Mouse (Mus musculus): ENCODE data around the gene Dqx1.

Dqx1 gene

DNA sequence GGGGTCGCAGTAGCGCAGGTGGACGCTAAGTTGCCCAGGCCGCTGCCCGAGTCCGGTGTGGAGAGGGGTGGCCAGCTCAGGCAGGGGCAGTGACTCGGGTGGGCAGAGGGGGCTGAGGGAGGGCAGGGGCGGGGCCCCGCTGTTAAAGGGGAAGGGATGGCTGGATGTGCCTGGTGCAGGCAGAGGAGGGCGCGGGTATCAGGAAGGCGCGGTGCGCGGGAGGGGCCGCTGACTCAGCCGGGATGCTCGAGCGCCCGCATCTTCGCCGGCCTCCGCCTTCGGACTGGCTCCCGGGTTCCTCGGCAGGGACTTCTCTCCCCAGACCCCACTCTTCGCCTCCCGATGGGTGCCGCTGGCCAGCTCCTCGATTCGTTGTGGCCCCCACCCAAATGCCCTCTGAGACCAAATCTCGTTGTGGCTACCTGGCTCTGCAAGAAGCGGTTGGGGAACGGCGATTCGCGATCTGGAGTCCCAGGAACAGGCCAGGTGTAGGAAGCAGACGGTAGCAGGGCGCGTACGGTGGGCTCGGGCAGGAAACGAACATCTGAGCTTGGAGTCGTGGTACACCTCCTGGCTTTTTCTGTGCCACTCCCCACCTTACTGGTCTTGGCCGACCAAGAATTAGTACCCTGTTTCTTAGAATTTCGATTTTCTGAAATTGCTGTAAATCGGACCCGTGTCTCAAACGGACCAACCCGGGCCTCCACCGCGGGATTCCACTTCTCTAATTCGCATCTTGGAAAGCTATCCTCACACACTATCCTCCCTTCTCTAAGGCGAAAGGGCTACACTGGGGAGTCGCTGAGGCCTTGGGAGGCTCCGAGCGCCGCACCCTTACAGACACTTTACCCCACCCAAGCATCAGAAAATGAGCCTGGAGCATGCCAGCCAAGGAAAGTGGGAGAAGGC is 12.9 kb downstream of the Dqx1 start:
- in situ Hi-C loops (cut with MboI, MseI), result loop anchor here in 1 of 2 experiments (5.0 kb wide), 1 partner anchor 47 kb away; the partner anchor contains the start of gene Mogs

DNA sequence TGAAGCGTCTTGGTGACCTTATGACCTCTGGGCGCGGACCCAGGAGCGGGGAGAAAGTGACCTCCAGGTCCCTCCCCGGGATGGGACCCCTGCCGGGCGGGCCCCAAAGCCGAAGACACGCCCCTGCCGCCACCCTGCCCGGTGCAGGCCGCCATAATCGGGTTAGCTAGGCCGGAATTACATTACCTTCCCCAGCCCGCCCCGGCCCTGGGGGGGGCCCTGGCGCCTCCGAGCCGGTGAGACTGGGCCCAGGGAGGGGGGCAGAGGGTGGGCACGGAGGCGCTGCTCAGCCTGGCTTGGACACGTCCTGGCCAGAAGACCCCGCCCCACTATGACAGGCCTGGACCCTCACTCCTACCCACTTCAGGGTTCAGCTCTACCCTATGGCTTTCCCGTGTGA is 13.6 kb downstream of the Dqx1 start:
- in situ Hi-C loops (cut with MboI, MseI), result loop anchor here in 1 of 2 experiments (5.0 kb wide), 1 partner anchor 46 kb away; the partner anchor contains the start of gene Mogs

DNA sequence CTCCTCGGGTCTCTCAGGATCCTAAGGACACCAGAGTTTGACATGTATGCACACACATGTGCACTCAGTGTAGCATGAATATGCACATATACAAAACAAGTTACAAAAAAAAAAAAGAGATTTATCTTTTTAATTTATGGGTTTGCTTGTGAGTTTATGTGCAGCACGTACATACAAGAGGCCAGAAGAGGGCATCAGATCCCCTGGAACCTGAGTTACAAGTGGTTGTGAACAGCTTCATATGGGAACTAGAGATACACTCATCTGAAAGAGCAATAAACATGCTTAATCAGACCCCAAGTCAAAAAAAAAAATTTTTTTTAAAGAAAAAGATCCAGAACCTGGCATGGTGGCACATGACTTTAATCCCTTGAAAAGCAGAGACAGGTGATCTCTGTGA is 17.3 kb downstream of the Dqx1 start:
- in situ Hi-C loops (cut with MboI, MseI), result loop anchor here in 1 of 2 experiments (5.0 kb wide), 1 partner anchor 42 kb away; the partner anchor contains the start of gene Mogs

DNA sequence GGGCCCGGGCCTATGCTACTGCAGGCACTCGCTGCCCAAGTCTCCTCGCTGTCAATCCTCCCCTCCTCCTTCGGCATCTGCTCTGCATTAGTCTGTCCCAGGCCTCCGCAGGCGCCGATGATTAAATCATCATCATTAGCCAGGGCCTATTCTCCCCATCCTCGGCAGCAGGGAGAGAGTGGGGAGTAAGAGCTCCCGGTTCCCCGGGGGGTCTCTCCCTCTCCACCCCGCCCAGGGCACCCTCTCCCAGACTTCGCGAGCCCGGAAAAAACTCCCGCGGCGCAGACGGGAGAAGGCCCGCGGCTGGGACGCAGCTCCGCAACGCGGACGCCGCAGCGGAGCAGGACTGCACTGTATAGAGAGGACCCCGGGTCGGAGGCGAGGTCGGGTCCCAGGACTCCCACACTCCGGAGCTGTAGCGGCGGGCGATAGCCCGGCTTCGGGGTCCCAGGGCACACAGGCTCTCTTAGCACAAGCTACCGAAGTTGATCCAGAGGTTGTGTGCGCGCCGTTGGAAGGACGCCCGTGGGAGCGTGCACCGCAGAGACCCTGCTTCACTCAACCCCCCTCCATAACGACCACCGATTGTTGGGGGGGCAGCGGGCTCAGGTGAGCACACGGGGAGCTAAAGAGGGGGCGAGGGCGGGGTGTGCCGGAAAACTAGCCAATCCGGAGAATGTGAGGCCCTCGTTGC is 20.1 kb downstream of the Dqx1 start, which contains the start of gene Pcgf1:
Gene Pcgf1 (plus strand): TSS at position 240 of the 694 bp plus-strand sequence.
- in situ Hi-C loops (cut with MboI, MseI), result no loop called here

DNA sequence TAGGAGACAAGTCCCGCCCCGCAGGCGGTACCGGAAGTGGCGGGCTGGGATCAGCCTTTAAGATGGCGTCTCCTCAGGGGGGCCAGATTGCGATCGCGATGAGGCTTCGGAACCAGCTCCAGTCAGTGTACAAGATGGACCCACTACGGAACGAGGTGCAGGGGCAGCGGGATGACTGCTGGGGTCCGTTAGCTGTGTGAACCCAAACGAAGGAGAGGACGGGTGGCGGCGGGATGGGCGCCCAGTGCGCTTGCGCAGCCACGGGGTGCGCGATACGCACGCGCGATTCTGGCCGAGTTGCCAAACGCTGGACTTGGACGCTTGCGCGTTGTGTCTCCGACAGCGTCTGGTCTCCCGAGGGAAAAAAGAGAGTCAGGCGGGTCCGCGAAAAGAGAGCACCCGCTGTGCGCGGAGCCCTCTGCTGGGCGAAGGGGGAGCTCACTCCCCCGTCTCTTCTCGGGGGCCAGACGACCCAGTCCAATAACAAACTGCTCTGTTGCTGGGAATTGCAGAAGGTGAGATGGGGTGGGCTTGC is 20.7 kb downstream of the Dqx1 start:
- in situ Hi-C loops (cut with MboI, MseI), result no loop called here

DNA sequence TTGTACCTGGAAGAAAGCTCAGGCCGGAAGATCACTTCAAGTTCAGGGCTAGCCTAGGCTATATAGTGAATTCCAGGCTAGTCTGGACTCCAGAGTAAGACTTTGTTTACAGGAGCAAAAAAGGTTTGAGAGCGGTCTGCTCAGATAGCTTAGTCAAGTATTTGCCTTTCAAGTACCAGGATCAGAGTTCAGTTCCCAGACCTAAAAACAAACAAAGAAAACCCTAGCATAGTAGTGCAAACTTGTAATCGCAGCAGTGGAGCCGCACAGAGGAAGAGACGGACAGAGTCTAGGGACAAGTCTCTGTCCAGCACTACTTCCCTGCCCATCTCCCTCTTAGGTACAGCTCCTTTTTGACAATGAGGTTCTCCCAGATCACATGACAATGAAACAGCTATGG is 22.6 kb downstream of the Dqx1 start:
- in situ Hi-C loops (cut with MboI, MseI), result loop anchor here in 1 of 2 experiments (5.0 kb wide), 1 partner anchor 78 kb away; no protein-coding TSS in a partner anchor

DNA sequence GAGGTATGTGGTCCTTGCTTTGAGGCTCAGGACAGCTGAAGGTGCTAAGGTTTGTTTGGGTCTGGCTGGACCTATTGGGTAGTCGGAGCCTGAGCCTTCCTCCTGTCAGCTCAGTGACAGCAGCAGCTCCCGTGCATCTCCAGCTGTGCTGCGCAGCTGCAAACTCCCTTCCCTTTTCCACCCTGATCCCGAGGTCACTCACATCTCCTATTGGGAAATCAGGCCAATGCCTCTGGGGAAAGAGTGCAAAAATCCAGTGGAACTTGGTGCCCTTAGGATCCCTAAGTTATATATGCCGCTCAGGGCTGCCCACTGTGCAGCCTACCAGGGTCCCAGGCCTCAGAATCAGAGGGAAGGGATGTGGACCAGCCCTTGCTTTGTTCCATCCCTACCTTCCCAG is 25.9 kb downstream of the Dqx1 start:
- in situ Hi-C loops (cut with MboI, MseI), result loop anchor here in 1 of 2 experiments (5.0 kb wide), 1 partner anchor 81 kb away; no protein-coding TSS in a partner anchor

DNA sequence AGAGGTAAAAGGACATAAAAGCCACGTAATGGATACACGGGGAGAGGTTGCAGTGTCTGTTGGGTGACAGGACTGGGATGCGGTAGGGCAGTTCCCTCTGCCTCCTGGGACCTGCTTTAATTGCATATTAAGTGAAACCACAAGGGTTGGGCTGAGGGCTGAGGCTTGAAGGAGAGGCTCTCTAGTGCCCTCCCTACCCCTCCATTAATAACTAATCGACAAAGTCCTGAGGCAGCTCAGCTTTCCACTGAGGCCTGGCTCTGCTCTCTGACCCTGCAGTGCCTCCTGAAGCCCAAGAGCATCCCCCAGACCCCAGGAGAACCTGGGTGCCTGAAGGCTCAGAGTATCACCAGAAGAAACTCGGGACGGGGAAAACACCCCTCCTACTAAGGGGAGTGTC is 26.8 kb downstream of the Dqx1 start:
- in situ Hi-C loops (cut with MboI, MseI), result loop anchor here in 1 of 2 experiments (5.0 kb wide), 1 partner anchor 82 kb away; no protein-coding TSS in a partner anchor

DNA sequence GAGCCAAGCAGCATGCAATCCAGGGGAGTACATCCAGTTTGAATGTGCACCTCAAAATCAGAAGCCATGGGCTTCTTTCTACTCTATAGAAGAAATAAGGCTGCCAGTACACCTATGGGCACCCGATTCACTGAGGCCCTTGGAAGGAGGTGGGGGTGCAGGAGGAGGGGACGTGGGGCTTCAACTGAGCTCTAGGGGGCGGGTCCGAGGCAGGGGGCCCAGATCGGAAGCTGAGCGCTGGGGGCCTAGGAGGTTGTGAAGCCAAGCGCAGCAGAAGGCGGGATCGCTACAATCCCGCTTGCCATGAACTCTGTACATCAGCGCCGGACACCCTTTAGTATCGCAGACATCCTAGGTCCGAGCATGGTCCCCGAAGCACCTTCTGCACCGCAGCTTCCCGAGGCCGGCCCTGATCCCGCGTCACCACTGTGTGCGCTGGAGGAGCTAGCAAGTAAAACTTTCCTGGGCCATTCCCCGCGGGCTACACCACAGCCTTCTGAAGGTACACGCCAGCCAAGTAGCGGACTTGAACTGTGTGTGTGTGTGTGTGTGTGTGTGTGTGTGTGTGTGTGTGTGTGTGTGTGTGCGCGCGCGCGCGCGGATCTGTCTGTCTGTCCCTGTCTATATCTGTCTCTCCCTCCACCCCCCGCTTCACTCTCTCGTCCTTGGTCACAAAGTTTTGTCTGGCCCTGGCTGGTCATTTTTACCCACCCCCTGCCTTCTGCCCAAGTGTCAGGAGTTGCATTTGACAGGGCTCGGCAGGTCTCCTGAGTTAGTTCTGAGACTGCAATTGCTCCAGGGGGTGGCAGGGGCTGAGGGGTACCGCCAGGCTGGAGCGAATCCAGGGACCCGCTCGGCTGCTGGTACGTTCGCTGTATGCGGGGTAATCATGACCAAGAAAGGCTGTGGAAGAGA is 28.7 kb downstream of the Dqx1 start, which contains the start of gene Lbx2:
Gene Lbx2 (plus strand): TSS at position 247 of the 915 bp plus-strand sequence.
- in situ Hi-C loops (cut with MboI, MseI), result no loop called here

DNA sequence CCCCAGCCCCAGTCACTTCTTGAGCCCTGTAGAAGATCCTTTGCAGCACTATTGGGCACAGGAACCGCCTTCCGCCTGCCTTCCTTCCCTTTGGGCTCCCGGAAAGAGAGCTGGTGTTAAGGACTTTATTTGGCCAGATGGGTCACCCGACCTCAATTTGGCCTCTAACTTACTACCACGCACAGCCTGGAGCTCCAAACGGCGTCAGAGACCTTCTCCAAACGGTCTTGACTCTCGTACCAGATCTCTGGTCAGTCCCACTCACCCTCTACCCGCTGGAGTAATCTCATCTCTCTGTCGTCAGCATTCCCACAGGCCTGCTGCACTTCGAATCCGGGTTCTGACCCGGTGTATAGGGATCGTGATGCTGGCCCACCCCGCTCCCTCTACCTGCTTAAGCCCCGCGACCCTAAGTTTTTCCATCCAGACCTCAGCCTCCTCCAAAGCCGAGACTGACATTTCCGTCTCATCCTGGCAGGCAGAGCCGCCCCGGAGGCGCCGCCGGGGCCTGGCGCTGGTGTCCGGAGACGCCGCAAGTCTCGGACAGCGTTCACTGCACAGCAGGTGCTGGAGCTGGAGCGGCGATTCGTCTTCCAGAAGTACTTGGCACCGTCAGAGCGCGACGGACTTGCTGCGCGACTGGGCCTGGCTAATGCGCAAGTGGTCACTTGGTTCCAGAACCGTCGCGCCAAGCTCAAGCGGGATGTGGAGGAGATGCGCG is 29.7 kb downstream of the Dqx1 start:
- in situ Hi-C loops (cut with MboI, MseI), result no loop called here

DNA sequence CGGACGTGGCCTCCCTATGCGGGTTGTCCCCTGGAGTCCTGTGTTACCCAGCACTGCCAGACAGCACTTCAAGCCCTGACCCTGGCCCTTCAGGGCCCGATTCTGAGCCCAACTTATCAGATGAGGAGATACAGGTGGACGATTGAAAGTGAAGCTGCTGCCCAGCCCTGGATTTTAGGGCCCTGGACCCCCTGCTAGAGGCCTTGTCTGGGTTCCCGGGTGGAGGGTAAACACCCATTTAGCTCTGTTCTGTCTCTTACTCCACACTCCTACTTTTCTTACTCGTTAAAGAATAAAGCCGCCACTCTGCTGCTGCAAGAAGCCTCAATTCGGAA is 30.2 kb downstream of the Dqx1 start:
- in situ Hi-C loops (cut with MboI, MseI), result no loop called here

DNA sequence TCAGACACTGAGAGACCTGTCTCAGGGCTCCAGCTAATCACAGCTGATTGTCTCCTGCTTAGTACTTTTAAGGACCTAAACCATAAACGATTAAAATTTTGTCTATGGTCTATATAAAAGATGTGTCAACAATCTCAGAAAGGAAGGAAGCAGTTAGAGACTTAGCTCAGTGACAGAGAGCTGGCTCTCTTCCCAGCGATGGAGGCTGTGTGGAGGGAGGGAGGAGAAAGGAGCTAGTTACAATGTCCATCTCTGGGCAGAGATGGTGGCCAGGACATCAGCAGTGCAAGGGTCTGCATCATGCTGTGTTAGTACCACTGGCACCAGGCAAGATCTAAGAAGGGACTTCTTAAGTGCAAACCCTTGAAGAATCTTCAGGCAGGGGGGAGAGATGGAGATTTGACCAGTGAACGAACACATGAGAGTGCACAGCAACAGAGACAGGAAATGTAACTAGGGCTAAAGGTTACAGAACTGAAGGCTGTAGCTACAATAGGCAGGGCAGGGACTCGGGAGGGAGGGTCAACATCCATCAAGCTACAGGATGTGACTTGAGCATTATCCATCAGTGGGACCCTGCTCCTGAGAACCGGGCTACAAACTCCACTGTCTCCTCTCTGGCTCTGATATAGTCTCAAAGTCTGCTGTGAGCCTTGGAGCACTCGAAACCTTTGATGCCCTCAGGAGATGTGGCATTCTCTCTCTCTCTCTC is 34.9 kb downstream of the Dqx1 start:
- in situ Hi-C loops (cut with MboI, MseI), result no loop called here

DNA sequence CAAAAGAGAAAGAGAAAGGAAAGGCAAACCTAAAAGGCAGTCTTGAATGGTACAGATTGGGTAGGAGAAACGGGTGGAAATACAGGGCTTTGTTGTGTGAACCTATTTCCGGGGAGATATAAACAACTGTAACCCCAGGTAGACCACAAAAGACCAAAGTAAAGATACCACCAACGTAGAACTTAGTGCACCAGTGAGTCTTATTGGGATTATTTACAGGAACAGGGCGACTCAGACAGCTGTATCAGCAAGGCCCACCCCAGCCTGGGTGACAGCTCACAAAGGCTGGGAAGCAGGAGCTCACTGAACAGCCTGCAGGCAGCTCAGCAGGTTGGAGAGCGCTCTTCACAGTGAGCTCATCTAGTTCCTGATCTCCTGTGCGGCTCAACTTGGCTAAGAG is 38.3 kb downstream of the Dqx1 start:
- in situ Hi-C loops (cut with MboI, MseI), result no loop called here

DNA sequence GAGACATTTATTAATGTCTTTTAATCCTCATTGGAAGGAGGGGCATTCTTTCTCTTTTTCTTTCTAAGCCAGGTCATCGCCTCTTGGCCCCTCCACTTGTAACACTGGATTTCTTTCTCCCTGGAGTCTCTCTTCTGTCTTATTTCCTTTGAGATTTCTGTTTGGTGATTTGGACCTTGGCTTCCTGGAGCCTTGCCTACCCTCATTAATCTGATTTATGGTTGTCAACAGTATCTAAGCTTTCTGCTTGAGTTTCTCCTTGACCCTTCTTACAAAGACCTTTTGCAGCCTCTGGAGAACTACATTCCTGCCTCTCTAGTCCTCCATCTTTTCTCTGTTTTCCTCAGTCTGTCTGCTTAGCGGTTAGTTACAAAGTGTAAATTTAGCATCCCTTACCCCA is 40.8 kb downstream of the Dqx1 start:
- in situ Hi-C loops (cut with MboI, MseI), result no loop called here

DNA sequence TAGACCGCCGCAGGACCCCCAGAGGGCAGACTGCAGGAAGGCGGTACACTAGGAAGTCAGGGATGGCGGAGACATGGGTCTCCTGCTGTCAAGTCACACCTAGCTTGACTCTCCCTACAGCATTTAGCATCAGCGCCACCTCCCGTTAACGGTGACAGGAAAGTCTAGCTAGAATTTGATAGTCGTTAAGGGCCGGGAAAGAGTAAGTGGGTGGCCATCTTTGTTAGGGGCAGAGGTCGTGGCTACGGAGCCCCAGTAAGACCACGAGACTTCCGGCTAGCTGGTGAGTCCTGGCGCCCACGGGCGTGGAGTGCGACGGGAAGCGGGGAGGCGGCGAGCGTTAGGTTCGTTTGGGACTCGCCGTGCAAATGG is 43.7 kb downstream of the Dqx1 start, which contains the start of the genes Ccdc142 and Gm42688:
Gene Ccdc142 (plus strand): TSS at position 286 of the 372 bp plus-strand sequence.
Gene Gm42688 (plus strand): TSS at position 302 of the 372 bp plus-strand sequence.
- in situ Hi-C loops (cut with MboI, MseI), result loop anchor here (5.0 kb wide), 3 partner anchors 104 to 176 kb away; no protein-coding TSS in a partner anchor

DNA sequence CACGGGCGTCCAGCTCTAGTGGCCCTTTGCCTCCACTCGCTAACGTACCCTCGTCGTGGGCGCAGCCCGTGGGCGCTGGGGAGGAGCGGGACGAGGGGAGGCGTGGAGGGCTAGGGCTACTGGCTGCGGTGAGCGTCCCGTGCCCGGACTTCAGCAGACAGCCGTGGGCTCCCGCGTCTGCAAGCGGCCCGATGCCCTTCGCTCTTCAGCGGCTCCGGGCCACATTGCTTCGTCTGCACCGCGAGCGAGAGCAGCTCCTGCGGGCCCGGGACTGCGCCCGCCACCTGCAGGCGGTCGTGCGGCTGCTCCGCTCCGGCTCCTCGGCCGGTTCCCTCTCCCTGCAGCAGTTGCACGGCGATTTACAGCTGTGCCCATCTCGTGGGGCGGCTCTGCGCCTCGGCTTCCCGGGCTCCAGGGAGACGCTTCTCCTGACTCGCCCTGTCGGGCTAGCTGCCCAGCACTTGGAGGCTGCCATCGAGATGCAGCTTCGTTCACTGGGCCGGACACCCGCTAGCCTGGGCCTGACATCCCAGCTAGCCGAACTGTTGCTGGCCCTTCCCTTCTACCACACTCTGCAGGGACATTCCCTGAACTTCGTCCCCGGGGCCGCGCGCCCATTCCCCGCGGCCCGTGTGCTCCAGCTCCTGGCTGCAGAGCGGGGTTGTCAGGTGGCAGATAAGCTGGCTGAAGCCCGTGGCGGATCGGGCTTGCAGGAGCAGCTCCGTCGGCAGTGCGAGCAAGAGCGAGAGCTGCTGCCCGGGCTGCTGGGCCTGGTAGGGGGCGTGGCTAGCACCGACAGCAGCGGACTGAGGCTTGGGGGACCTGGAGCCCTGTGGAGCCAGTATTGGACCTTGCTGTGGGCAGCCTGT is 44.3 kb downstream of the Dqx1 start:
- in situ Hi-C loops (cut with MboI, MseI), result loop anchor here (5.0 kb wide), 3 partner anchors 105 to 175 kb away; no protein-coding TSS in a partner anchor

DNA sequence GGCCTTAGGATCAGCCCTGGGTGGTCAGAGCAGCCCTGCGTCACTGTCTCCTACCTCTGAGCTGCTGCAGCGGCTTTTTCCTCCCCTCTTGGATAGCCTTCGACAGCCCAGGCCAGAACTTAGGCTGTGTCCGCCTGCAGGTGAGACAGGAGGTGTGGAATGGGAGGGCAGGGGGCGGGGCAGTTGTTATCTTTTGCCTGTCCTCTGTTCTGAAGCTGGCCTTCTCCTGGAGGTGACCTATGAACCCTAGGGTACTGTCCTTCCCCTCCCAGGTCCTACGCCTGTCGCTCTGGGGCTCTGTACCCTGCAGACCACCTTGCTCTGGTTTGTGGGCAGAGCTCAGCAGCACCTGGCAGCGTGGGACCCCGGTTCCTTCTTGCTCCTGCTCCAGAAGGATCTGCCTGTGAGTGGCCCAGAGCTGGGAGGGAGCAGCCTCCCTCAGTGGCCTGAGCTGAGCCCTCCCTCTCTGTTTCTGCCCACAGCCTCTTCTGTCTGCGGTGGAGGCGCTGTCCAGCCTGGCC is 45.5 kb downstream of the Dqx1 start:
- in situ Hi-C loops (cut with MboI, MseI), result loop anchor here (5.0 kb wide), 3 partner anchors 106 to 174 kb away; no protein-coding TSS in a partner anchor

DNA sequence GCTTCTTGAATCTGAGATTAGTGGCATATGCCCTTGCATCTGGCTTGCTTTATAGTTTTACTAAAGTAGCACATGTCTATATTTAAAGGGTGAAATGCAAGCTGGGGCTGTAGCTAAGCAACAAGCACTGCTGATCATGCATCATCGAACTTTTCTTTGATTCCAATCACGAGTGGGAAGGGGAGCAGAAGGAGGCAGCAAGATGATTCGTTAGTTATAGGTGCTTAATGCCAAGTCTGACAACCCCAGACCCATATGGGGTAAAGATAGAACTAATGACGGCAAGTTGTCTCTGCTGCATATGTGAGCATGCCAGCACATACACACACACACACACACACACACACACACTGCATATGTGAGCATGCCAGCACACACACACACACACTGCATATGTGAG is 46.5 kb downstream of the Dqx1 start:
- in situ Hi-C loops (cut with MboI, MseI), result loop anchor here (5.0 kb wide), 3 partner anchors 107 to 173 kb away; no protein-coding TSS in a partner anchor
